Mouse (Mus musculus): ENCODE measurements around the gene Ddx41. TPM values are rescaled to one million over a fixed set of nuclear protein-coding genes. Genes with fewer than 3 reads are reported as not detected.

Ddx41 gene
- polyA plus RNA-seq, 1 experiment: 88.1 TPM

GRCm38 (mm10) chr13:55496661-55497060 lies 39.8 kb downstream of the Ddx41 start:
- TF ChIP-seq GATA1 (IDR thresholded peaks at IDR 0.05; ENCODE audit: low read length): no peak

- TF ChIP-seq GATA1 (IDR thresholded peaks at IDR 0.05; ENCODE audit: low read length): no peak
Measured at GRCm38 (mm10) chr13:55495702-55496101, 40.8 kb downstream of the Ddx41 start.

GRCm38 (mm10) chr13:55494883-55495621 lies 41.4 kb downstream of the Ddx41 start:
- no peak for TF ChIP-seq GATA1 (IDR thresholded peaks at IDR 0.05; ENCODE audit: low read length)

- TF ChIP-seq GATA1 (IDR thresholded peaks at IDR 0.05; ENCODE audit: low read length): no peak
Measured at GRCm38 (mm10) chr13:55494257-55494656, 42.2 kb downstream of the Ddx41 start.

GRCm38 (mm10) chr13:55487578-55488498 lies 48.6 kb downstream of the Ddx41 start, which contains the start of gene Dbn1:
Gene Dbn1 (minus strand): TSS chr13:55488111.
- no peak for TF ChIP-seq GATA1 (IDR thresholded peaks at IDR 0.05; ENCODE audit: low read length)

- no peak for TF ChIP-seq GATA1 (IDR thresholded peaks at IDR 0.05; ENCODE audit: low read length)
Measured at GRCm38 (mm10) chr13:55486916-55487577, 49.4 kb downstream of the Ddx41 start.

- TF ChIP-seq GATA1 (IDR thresholded peaks at IDR 0.05; ENCODE audit: low read length): no peak
Measured at GRCm38 (mm10) chr13:55486029-55486794, 50.2 kb downstream of the Ddx41 start.

GRCm38 (mm10) chr13:55484520-55485088 lies 51.9 kb downstream of the Ddx41 start:
- no peak for TF ChIP-seq GATA1 (IDR thresholded peaks at IDR 0.05; ENCODE audit: low read length)

- no peak for TF ChIP-seq GATA1 (IDR thresholded peaks at IDR 0.05; ENCODE audit: low read length)
Measured at GRCm38 (mm10) chr13:55483593-55483992, 52.9 kb downstream of the Ddx41 start.

GRCm38 (mm10) chr13:55483071-55483470 lies 53.4 kb downstream of the Ddx41 start:
- TF ChIP-seq GATA1 (IDR thresholded peaks at IDR 0.05; ENCODE audit: low read length): no peak

- TF ChIP-seq GATA1 (IDR thresholded peaks at IDR 0.05; ENCODE audit: low read length): no peak
Measured at GRCm38 (mm10) chr13:55482542-55482941, 53.9 kb downstream of the Ddx41 start.

Other genes with a start within 250 kb of the Ddx41 start
- gene Prelid1, start 216.2 kb downstream of the Ddx41 start, polyA plus RNA-seq (2012): 485 and 727 TPM in 2 replicates
- gene Rab24, start 214.7 kb downstream of the Ddx41 start, polyA plus RNA-seq (2012): 107 and 132 TPM in 2 replicates
- gene Mxd3, start 206.8 kb downstream of the Ddx41 start, polyA plus RNA-seq (2012): 10.1 and 10.8 TPM in 2 replicates
- 64.6 and 99.2 TPM in 2 replicates for gene Lman2, start 173.9 kb downstream of the Ddx41 start, polyA plus RNA-seq (2012)
- 3.2 and 3.4 TPM in 2 replicates for gene Rgs14, start 166.9 kb downstream of the Ddx41 start, polyA plus RNA-seq (2012)
- not detected in 2 replicates for gene Slc34a1, start 138.5 kb downstream of the Ddx41 start, polyA plus RNA-seq (2012)
- gene Pfn3, start 121.4 kb downstream of the Ddx41 start, polyA plus RNA-seq (2012): not detected in 2 replicates
- not detected in 2 replicates for gene F12, start 109.9 kb downstream of the Ddx41 start, polyA plus RNA-seq (2012)
- gene Grk6, start 91.6 kb downstream of the Ddx41 start, polyA plus RNA-seq (2012): 82.8 and 89.1 TPM in 2 replicates
- gene Prr7, start 72.4 kb downstream of the Ddx41 start, polyA plus RNA-seq (2012): 4.6 and 6.8 TPM in 2 replicates
- 0.03 TPM in 1 of 2 replicates, not detected in the other for gene Dbn1, start 48.5 kb downstream of the Ddx41 start, polyA plus RNA-seq (2012)
- gene Pdlim7, start 23.0 kb downstream of the Ddx41 start, polyA plus RNA-seq (2012): 65.8 and 78.9 TPM in 2 replicates
- 1.1 and 1.3 TPM in 2 replicates for gene Dok3, start 7.4 kb downstream of the Ddx41 start, polyA plus RNA-seq (2012)
- gene Fam193b, start 34.5 kb upstream of the Ddx41 start, polyA plus RNA-seq (2012): 47.5 and 48.5 TPM in 2 replicates
- gene Tmed9, start 37.1 kb upstream of the Ddx41 start, polyA plus RNA-seq (2012): 180 and 194 TPM in 2 replicates
- gene B4galt7, start 63.2 kb upstream of the Ddx41 start, polyA plus RNA-seq (2012): 21.0 and 22.2 TPM in 2 replicates
- gene Caml, start 86.3 kb upstream of the Ddx41 start, polyA plus RNA-seq (2012): 27.0 and 31.7 TPM in 2 replicates
- gene Ddx46, start 98.4 kb upstream of the Ddx41 start, polyA plus RNA-seq (2012): 40.6 and 42.0 TPM in 2 replicates
- gene B230219D22Rik, start 156.5 kb upstream of the Ddx41 start, polyA plus RNA-seq (2012): 19.5 and 22.1 TPM in 2 replicates
- gene Txndc15, start 178.0 kb upstream of the Ddx41 start, polyA plus RNA-seq (2012): 17.7 and 21.8 TPM in 2 replicates
- gene Pcbd2, start 190.7 kb upstream of the Ddx41 start, polyA plus RNA-seq (2012): 44.8 and 62.5 TPM in 2 replicates
- gene Catsper3, start 247.9 kb upstream of the Ddx41 start, polyA plus RNA-seq (2012): not detected in 2 replicates

Measured in G1E-ER4 (cell line).